Mouse (Mus musculus) heart, embryonic 15.5 days (tissue): ENCODE measurements around the gene Hipk1. TPM values are rescaled to one million over a fixed set of nuclear protein-coding genes. Genes with fewer than 3 reads are reported as not detected.
"Not testable (repeated sequence)": the region's sequence is repeated elsewhere in the genome, so short reads cannot be mapped to it uniquely, and the experiment has no call there.

Experiments used
- ATAC-seq: fragments of 200-750 bp; cut with Nextera tagmentation; replicated peaks from 2 replicates; pipeline ENCODE4 v1.8.0; 2017; ENCODE audit warnings: low read depth, moderate TSS enrichment; ENCODE audit not compliant: insufficient number of reproducible peaks, insufficient read depth, low FRiP score
- H3K27ac ChIP-seq: fragments of 300-500 bp; sonication (generic); 2 replicates; pipeline ENCODE4 v1.5.1; 2015; ENCODE audit warnings: mild to moderate bottlenecking, inconsistent platforms
- H3K27me3 ChIP-seq: fragments of 300-500 bp; sonication (generic); 2 replicates; pipeline ENCODE4 v1.6.1; 2015; ENCODE audit warnings: inconsistent platforms
- H3K36me3 ChIP-seq: fragments of 300-500 bp; sonication (generic); 2 replicates; pipeline ENCODE4 v1.6.1; 2015; ENCODE audit warnings: mild to moderate bottlenecking, inconsistent platforms
- H3K4me1 ChIP-seq: fragments of 300-500 bp; sonication (generic); replicated peaks from 2 replicates; pipeline ENCODE4 v1.6.1; 2015; ENCODE audit warnings: inconsistent platforms
- H3K4me2 ChIP-seq: fragments of 300-500 bp; sonication (generic); 2 replicates; pipeline ENCODE4 v1.6.1; 2015; ENCODE audit warnings: inconsistent platforms, mild to moderate bottlenecking, moderate library complexity
- H3K4me3 ChIP-seq: fragments of 300-500 bp; sonication (generic); 2 replicates; pipeline ENCODE4 v1.5.1; 2015; ENCODE audit warnings: mild to moderate bottlenecking, inconsistent platforms
- H3K9ac ChIP-seq: fragments of 300-500 bp; sonication (generic); 2 replicates; pipeline ENCODE4 v1.6.1; 2015; ENCODE audit warnings: mild to moderate bottlenecking, inconsistent platforms
- H3K9me3 ChIP-seq: fragments of 300-500 bp; sonication (generic); replicated peaks from 2 replicates; pipeline ENCODE4 v1.6.1; 2016; ENCODE audit warnings: inconsistent platforms
- WGBS: fragments of 180-500 bp; shearing (Covaris S2); methylation state at CpG from one replicate; pipeline ENCODE4 v1.1.7; 2015; ENCODE audit warnings: mixed read lengths; 5-methylcytosine and 5-hydroxymethylcytosine counted together
- polyA plus RNA-seq: library from polyadenylated mRNA; unstranded; fragments of >200 nt; fragmentation: Nextera tagmentation; extraction: Ambion mirVana; gene quantifications from 2 replicates; pipeline ENCODE4 v1.2.1, GENCODE M21; 2015

Hipk1 gene
- polyA plus RNA-seq, 1 experiment from 2014 or later: 8.9 TPM

DNA sequence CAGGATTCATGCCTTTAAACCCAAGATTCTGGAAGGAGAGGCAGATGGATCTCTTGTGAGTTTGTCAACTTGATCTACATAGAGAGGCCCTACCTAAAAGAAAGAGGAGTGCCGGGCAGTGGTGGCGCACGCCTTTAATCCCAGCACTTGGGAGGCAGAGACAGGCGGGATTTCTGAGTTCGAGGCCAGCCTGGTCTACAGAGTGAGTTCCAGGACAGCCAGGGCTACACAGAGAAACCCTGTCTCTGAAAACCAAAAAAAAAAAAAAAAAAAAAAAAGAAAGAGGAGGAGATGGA, 696 bp upstream of the Hipk1 start:
- not testable (repeated sequence) for H3K27me3 ChIP-seq
- peak overlapping the region; percentile 95; the same call in 1 of the 2 replicates for H3K4me3 ChIP-seq
- H3K27ac ChIP-seq: peak overlapping the region; percentile 93; the same call in 1 of the 2 replicates

DNA sequence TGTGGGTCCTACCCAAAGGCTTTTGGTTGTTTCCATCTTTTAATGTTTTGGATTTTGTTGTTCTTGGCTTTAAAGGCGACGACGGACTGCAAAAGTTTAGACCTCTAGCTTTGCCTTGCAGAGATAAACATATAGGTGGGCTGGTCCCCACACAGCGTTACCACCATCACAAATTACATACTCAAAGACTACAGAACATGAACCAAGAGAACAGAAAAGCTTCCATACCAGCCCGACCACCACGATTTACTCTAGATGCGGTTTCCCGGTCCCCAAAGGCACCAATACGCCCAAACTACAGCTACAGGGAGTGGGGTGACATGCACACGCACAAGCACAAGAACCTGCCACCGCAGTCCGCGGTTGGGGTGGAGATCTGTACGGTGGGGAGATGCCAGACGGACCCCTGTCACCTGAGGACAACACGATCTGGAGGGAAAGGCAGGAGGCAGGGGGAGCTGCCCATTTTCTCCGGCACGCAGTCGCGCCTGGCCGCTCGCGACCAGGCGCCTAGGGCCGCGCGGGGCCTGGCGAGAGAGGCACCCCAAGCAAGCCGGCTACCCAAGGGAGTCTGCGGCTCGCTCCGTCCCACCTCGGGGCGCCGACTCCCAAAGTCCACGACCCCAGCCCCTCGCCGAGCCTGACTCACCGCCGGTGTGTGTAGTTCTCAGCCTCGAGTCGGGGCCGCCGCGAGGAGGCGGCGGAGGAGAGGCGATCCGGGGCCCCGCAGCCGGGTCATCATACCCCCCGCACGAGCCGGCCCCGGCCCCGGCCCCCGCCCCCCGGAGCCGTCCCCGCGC, 817 bp downstream of the Hipk1 start:
- Histone ChIP-seq H3K9ac (peak overlapping the region; percentile 98), H3K4me3 (peak overlapping the region; percentile 95), H3K27ac (peak overlapping the region; percentile 93), H3K9me3 (no peaks in the 10 kb centered on the region), H3K4me2 (peak overlapping the region; percentile 73), H3K4me1 (peaks cover 29% of the 10 kb centered on the region), H3K36me3 (no peaks in the 10 kb centered on the region), H3K27me3 (no peaks in the 10 kb centered on the region)
- under 1% methylated on average over 54 of the region's 61 CpGs for WGBS
- ATAC-seq: peak; percentile 70

More for the DNA sequence above, 696 bp upstream of the Hipk1 start:
- 71% methylated on average over 5 of the region's 5 CpGs for WGBS
- Histone ChIP-seq H3K4me2 (peak overlapping the region; percentile 73; the same call in 1 of the 2 replicates), H3K4me1 (peaks cover 27% of the 10 kb centered on the region)
- H3K9ac ChIP-seq, H3K36me3 ChIP-seq, H3K9me3 ChIP-seq, ATAC-seq: not testable (repeated sequence)

DNA sequence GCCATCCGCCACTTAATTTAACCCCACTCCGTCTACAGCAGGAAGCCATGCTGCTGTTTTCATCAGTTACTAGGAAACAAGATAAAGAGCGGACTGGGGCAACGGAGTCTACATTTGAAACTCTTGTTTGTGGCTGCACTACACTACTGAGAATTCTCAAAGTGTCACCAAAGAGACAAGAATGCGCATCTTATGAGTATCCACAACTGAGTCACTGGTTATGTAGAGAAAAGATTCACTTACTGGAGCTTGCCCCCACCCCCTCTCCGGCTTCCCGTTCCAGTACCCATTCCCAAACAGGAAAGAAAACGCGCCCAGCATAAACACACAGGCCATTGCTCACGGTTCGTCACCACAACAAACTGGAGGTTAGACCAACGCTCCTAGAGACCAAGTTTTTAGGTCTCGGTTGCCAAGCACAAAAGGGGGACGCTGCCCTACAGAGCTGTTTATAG, 1.4 kb downstream of the Hipk1 start:
- under 1% methylated on average over 14 of the region's 14 CpGs for WGBS

GRCm38 (mm10) chr3:103789096-103789495, 2.3 kb downstream of the Hipk1 start:
- H3K9ac ChIP-seq: no peak overlapping the region

More for the DNA sequence above, 1.4 kb downstream of the Hipk1 start:
- Histone ChIP-seq H3K4me3 (peak overlapping the region; percentile 95), H3K4me1 (peaks cover 31% of the 10 kb centered on the region), H3K4me2 (peak overlapping the region; percentile 73), H3K9ac (peak overlapping the region; percentile 98), H3K9me3 (no peaks in the 10 kb centered on the region), H3K36me3 (no peaks in the 10 kb centered on the region), H3K27ac (peak overlapping the region; percentile 93), H3K27me3 (no peaks in the 10 kb centered on the region)
- ATAC-seq: no peak

DNA sequence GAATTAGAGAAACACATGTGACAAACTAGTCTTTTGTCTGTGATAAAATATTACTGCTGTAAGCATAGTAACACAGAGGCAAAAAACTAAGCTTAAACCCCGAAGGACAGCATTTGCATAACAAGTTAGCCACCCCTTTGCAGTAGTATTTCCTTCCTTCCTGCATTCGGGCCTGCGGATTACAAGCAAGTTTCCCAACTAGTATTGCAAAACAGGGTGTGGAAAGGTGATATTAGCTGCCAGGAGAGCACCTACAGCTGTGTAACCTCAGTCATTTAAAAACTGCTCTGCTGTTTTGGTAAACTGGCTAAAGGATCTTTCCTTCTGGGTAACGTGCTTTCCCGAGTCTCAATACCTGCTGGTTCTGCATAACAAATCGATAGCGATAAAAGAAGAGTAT, 4.1 kb downstream of the Hipk1 start:
- Histone ChIP-seq H3K9me3 (no peaks in the 10 kb centered on the region), H3K27ac (peak overlapping the region; percentile 24; the same call in 1 of the 2 replicates), H3K9ac (no peak overlapping the region), H3K4me2 (no peak overlapping the region), H3K4me1 (peaks cover 40% of the 10 kb centered on the region), H3K4me3 (no peak overlapping the region), H3K27me3 (no peaks in the 10 kb centered on the region), H3K36me3 (no peaks in the 10 kb centered on the region)
- ATAC-seq: no peak
- 65% methylated on average over 7 of the region's 7 CpGs for WGBS

More at GRCm38 (mm10) chr3:103789096-103789495, 2.3 kb downstream of the Hipk1 start:
- peak overlapping the region; percentile 73 for H3K4me2 ChIP-seq
- H3K36me3 ChIP-seq: no peaks in the 10 kb centered on the region
- no peak for ATAC-seq
- H3K4me1 ChIP-seq: peaks cover 31% of the 10 kb centered on the region
- no peaks in the 10 kb centered on the region for H3K27me3 ChIP-seq
- peak overlapping the region; percentile 93; the same call in 1 of the 2 replicates for H3K27ac ChIP-seq
- H3K4me3 ChIP-seq: peak overlapping the region; percentile 95
- 75% methylated on average over 7 of the region's 7 CpGs for WGBS
- no peaks in the 10 kb centered on the region for H3K9me3 ChIP-seq

- no peak overlapping the region for H3K4me3 ChIP-seq
- no peaks in the 10 kb centered on the region for H3K27me3 ChIP-seq
- H3K4me1 ChIP-seq: peaks cover 35% of the 10 kb centered on the region
- H3K9ac ChIP-seq: no peak overlapping the region
- no peak overlapping the region for H3K27ac ChIP-seq
- H3K36me3 ChIP-seq: peaks cover 2% of the 10 kb centered on the region; the same call in 1 of the 2 replicates
- no peak for ATAC-seq
- no peaks in the 10 kb centered on the region for H3K9me3 ChIP-seq
- no peak overlapping the region for H3K4me2 ChIP-seq
- 84% methylated on average over 4 of the region's 4 CpGs for WGBS
Measured at GRCm38 (mm10) chr3:103782844-103783609, 8.3 kb downstream of the Hipk1 start.

DNA sequence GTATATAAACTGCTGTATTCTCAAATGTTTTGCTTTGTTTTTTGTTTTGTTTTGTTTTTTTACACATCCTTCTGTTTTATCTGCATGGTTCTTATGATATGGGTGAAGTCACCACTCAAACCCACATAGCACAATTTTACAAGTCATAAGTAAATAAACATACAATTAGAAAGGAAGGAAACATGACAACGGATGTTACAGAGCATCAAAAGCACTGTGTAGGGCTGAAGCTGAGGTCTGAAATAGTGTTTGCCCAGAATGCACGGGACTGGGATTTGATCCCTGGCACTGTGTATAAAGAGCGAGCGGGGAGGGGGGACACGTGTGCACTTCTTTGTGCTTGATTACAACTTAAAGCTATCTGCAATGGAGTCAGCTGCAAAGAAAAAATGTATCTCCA, 10.6 kb downstream of the Hipk1 start:
- 68% methylated on average over 5 of the region's 5 CpGs for WGBS
- Histone ChIP-seq H3K27ac (no peak overlapping the region), H3K4me1 (peaks cover 27% of the 10 kb centered on the region), H3K4me3 (no peak overlapping the region), H3K27me3 (no peaks in the 10 kb centered on the region), H3K9me3 (no peaks in the 10 kb centered on the region), H3K36me3 (peaks cover 14% of the 10 kb centered on the region), H3K9ac (no peak overlapping the region), H3K4me2 (no peak overlapping the region)
- no peak for ATAC-seq

GRCm38 (mm10) chr3:103780271-103780670, 11.1 kb downstream of the Hipk1 start:
- Histone ChIP-seq H3K4me1 (peaks cover 25% of the 10 kb centered on the region), H3K27ac (no peak overlapping the region), H3K4me3 (no peak overlapping the region), H3K27me3 (no peaks in the 10 kb centered on the region), H3K36me3 (peaks cover 14% of the 10 kb centered on the region), H3K4me2 (no peak overlapping the region), H3K9me3 (no peaks in the 10 kb centered on the region), H3K9ac (no peak overlapping the region)
- ATAC-seq: no peak
- WGBS: 74% methylated on average over 3 of the region's 3 CpGs

DNA sequence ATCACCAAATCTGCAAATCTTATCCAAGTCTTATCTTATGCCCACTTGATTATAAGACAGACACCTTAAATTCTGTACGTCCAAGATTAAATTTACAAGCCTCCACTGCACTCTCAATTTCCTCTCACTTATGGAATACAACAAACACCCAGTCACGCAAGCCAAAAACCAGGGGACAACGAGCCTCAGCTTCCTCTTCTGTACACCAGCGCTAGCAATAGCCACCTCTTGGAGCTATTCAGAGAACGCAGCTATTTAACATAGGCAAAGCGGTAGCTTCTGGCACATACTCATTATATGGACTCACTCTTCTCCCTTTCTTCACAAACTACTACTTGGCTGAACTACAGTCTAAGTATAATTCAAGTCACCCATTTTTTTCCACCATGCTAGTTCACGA, 12.2 kb downstream of the Hipk1 start:
- no peak overlapping the region for H3K4me2 ChIP-seq
- 70% methylated on average over 7 of the region's 7 CpGs for WGBS
- no peak for ATAC-seq
- no peak overlapping the region for H3K9ac ChIP-seq
- no peaks in the 10 kb centered on the region for H3K9me3 ChIP-seq
- H3K4me3 ChIP-seq: no peak overlapping the region
- no peak overlapping the region for H3K27ac ChIP-seq
- peaks cover 24% of the 10 kb centered on the region for H3K4me1 ChIP-seq
- no peaks in the 10 kb centered on the region for H3K27me3 ChIP-seq
- H3K36me3 ChIP-seq: peaks cover 14% of the 10 kb centered on the region

- Histone ChIP-seq H3K9ac (no peak overlapping the region), H3K27ac (no peak overlapping the region), H3K27me3 (no peaks in the 10 kb centered on the region), H3K4me1 (peaks cover 26% of the 10 kb centered on the region), H3K9me3 (no peaks in the 10 kb centered on the region), H3K4me2 (no peak overlapping the region), H3K36me3 (peaks cover 14% of the 10 kb centered on the region), H3K4me3 (no peak overlapping the region)
- 74% methylated on average over 6 of the region's 6 CpGs for WGBS
- no peak for ATAC-seq
Measured at GRCm38 (mm10) chr3:103778660-103779059, 12.7 kb downstream of the Hipk1 start.

DNA sequence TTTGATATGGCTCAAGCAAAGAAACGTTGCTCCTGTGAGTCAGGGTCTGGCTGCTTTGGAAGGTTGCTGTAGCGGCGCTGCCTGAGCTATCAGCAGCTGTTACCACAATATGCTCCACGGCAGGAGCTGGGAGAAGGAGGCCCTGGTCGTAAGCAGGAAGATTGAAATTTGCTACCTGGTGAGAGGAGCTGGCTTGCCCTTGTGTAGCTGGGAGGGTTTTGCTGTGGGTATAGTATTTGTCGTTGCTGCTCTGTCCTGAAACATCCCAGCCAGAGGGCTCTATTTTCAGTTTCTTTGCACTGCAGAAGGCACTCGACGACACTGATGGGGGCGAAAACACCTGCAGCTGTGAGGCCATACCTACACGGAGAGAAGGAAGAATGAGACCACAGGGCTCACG, 13.4 kb downstream of the Hipk1 start:
- Histone ChIP-seq H3K36me3 (peaks cover 14% of the 10 kb centered on the region), H3K4me2 (no peak overlapping the region), H3K9ac (no peak overlapping the region), H3K4me1 (peaks cover 30% of the 10 kb centered on the region), H3K9me3 (no peaks in the 10 kb centered on the region), H3K4me3 (no peak overlapping the region), H3K27me3 (no peaks in the 10 kb centered on the region), H3K27ac (peak overlapping the region; percentile 33; the same call in 1 of the 2 replicates)
- 77% methylated on average over 11 of the region's 11 CpGs for WGBS
- ATAC-seq: no peak
